Mouse (Mus musculus): ENCODE results near the gene Zbtb5.
A peak's percentile ranks its signal among the peaks of the same experiment; 100 is the strongest.
"Not testable (repeated sequence)": the region's sequence is repeated elsewhere in the genome, so short reads cannot be mapped to it uniquely, and the experiment has no call there.

Zbtb5 gene

GRCm38 (mm10) chr4:44967402-44967801 lies 44.8 kb downstream of the Zbtb5 start:
- no peak for DNase-seq

DNA sequence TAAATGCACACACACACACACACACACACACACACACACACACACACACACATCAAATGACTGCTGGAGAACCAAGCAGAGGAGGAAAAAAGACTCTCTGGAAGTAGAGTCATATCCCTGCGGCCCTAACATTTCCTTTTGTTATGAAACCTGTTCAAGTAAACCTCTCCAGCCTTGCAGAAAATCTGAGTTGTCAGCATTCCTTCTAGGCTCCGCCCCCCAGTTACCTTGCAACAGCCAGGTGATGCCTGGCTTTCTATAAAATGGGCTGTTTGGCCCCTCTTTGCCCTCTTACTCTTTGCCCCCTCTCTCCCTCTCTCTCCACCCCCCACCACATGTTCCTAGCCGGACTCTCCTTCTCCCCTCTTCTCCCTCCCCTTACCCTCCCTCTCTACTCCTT lies 46.5 kb downstream of the Zbtb5 start:
- DNase-seq, result no peak

DNA sequence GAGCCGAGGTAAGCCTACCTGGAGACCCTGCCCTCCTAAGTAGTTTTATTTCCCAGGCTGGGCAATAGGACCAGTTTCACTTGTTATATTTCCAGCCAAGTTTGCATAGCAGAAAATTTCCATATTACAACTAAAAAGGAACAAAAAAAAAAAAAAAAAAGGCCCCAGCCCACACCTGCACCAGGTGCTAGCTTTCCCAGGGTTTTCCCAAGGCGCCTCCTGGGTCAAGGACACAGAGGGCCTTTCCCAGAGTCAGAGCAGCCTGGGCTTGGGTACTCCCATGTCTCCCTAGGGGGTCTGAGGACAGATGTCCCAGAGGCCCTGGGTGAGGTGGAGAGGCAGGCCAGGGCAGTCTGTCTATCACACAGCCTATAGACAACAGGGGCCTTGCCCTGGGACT lies 47.0 kb downstream of the Zbtb5 start:
- no peak for DNase-seq

- DNase-seq, result no peak
Observed at GRCm38 (mm10) chr4:44963156-44963555, 49.1 kb downstream of the Zbtb5 start.

DNA sequence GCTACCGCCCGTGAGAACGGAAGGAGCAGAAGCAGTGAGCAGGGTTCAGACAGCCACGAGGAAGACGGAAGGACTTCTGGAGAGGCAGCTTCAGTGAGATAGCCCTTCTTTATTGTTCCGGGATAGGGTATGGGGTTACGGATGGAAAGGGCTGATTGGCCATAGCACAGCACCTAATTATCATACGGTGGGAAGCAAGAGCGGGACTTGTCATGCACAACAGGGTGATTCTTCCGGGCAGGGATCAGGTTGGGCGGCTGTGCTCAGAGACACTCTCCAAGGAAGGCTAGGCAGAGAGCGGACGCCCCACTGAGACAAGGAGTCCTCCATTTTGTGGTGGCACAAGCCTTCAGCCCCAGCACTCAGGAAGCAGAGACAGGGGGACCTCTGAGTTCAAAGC lies 53.0 kb downstream of the Zbtb5 start:
- DNase-seq, result no peak

DNA sequence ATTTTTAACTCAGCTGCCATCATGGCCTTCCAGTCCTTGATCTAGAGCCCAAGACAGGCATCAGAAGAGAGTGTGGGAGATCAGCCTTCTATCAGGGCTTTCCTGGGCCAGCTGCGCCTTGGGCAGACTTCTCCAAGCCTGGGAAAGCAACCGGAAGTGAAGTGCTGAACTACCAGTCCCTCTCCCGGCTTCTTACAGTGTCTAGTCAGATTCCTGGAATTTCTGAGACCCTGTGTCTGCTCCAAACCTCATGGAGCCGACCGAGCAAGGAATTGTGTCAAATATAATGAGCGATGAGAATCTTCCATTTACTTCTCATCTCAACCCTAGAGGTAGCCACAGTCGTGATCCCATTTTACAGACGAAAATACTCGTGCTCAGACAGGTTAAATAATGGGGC lies 53.4 kb downstream of the Zbtb5 start:
- DNase-seq, result no peak

GRCm38 (mm10) chr4:44953041-44953440 lies 59.2 kb downstream of the Zbtb5 start:
- DNase-seq, result no peak

- no peak for DNase-seq
Observed at GRCm38 (mm10) chr4:44948314-44948713, 63.9 kb downstream of the Zbtb5 start.

DNA sequence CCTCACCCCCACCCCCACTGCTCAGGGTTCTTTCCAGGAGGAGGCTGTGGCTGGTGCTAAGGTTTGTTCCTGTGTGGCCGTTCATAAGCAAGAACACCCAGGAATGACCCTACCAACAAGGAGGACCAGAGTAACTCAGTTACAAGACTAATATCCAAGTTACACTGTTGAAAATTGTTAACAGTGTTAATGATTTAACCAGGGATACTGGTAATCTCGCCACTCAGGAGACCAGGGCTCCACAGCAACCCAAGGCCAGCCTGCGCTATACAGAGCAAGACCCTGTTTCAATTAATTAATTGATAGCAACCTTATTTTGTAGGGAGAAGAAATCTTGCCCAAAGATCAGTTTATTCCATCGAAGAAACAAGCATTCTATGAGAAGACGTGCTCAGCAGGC lies 64.7 kb downstream of the Zbtb5 start:
- DNase-seq, result no peak

DNA sequence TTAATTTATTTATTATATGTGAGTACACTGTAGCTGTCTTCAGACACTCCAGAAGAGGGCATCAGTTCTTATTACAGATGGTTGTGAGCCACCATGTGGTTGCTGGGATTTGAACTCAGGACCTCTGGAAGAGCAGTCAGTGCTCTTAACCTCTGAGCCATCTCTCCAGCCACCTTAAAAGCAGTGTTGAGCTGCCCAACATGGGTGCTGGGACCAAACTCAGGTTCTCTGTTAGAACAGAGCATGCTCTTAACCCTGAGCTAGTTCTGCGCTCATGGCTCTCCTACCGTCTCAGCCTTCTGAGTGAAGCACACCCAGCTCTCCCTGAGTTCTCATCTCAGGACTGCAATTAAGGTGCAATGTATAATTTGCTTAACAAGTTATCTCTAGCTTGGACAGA lies 66.1 kb downstream of the Zbtb5 start:
- DNase-seq, result not testable (repeated sequence)

DNA sequence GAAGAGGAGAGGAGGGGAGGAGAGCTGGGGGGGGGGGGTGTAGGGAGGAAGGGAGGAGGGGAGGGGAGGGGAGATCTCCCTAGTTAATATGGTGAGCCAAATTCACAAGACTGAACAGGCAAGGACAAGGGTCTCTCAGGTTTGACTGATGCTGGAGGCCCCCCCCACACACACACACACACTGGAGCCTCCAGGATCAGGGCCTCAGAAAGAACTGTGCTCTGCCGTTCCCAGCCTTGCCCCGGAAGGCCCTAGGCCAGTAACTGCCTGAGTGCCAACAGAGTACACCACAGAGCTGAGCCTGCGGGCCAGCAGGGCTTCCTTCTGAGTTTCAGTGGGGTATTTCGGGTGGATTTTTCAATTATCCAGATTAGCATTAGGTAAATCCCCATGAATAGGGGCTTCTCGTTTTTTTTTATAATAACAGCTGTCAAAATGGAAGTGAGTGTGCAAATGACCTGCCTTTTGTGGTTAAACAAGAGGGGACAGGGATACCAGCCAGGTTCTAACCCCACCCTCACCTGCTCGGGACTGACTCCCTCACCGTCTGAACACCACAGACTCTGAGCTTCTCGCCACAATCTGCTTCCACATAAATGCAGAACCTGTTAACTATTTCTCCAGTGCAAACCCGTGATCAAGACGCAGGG lies 67.7 kb downstream of the Zbtb5 start:
- DNase-seq, result peak; percentile 14

GRCm38 (mm10) chr4:44943480-44943879 lies 68.7 kb downstream of the Zbtb5 start:
- DNase-seq, result peak; percentile 54

DNA sequence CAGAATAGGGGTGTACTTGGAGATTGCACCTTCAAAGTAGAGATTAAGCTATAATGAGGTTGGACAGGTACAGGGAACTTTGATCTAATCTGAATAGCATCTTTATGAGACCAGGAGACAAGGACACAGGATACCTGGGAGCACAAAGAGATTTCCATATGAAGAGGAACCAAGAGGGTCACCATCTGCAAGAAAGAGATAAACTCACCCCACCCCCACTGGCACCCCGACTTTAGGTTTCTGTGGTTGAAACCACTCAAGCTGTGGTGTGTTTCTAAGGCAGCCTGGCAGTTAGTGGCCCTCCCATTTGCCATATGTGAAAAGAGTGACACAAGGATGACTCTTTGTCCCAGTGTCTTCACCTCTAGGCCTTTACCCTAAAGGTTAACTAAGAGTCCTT lies 70.0 kb downstream of the Zbtb5 start:
- DNase-seq, result no peak

Data from kidney, adult 18-20 months (tissue).